Mouse (Mus musculus): ENCODE results near the gene Ralb.
A peak's percentile ranks its signal among the peaks of the same experiment; 100 is the strongest.

Ralb gene

DNA sequence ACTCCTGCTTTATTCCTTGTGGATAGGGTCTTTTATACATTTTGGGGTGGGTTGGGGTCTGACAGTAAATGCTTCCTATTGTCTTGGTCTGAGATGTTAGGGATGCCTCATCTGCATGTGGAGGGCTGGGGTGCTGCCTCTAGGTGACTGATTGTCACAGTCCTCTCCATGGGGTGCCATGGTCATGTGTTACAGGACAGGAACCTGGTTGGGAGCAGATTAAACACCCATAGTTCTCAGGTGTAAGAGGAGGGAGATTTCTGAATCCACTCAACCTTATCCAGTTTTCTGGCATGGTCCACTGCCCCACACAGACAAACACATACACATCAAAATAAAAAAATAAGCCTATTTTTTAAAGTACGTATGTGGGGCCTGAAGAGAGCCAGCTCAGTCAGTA is 12.1 kb downstream of the Ralb start:
- DNase-seq = no peak

DNA sequence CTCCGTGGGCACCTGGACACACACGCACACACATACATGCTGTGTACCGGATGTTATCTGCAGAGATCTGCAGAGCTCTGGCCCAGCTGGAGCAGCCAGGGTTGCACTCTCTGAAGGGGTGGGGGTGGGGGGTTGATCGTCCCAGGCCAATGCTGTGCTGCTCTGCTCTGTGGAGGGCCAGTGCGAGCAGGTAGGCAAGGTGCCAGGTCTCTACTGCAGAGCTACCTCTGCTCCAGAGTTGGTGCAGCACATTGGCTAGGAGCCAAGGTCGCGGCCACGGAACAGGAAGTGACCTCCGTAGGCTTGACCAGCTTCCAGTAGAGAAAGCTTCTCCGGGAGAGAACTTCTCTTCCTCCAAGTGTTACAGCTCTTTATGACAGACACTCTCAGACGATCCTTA is 12.5 kb downstream of the Ralb start:
- peak in 1 of 2 experiments; percentile 63 for DNase-seq

DNA sequence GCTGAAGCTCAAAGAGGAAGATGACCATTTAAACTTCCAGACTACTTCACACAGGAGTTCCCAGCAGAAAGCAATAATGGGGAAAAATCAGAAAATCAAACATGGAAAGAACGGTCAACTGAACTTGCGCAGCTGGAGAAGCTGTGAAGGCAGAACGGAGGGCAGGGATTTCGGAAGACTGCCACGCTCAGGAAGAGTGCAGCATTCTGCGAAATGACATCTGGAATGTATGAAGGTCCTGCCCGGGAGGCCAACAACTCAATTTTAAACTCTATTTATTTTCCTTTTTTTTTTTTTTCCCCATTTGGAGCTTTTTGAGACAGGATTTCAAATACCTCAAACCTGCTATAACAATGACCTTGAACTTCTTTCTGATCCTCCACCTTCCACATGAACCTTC is 13.8 kb downstream of the Ralb start:
- DNase-seq = no peak

DNA sequence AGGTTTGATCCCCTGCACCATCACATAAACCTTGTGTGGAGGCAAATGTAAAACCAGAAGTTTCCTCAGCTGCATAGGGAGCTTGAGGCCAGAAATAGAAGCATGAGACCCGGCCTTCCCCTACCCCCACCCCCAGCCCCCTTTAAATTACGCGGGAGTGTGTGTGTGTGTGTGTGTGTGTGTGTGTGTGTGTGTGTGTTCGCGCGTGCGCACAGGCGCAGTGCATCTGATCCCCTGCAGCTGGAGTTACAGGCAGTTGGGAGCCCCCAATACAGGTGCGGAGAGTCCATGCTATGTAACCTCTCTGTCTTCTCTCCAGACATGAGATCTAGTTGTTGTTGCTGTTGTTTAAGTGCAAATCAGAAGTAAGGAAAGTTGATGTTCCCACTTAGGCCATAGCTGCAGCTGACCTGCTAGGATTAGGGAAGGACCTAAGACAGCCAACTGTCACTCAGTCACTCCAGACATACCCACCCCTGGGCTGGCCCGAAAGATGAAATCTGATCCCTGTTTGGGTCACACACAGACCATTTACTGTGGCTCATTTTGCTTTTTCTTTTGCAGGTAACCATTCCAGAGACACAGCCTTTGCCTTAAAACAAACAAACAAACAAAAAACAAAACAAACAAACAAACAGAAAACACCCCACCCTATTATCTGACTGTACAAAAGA is 16.5 kb downstream of the Ralb start:
- no peak for DNase-seq

DNA sequence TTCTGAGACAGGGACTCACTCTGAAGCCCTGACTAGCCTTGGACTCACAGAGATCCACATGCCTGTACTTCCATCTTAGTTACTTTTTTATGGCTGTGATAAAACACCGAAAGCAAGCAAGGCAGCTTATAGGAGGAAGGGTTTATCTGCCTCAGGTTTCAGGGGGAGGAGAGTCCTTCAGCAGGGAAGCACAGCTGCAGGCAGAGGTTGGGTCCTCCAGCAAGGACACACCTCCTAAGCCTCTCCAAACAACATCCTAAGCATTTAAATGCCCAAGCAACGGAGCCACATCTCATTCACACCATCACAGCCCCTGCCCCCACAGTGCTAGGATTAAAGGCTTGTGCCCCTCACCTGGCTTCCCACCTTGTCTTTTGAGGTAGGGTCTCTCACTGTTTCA is 18.8 kb downstream of the Ralb start:
- no peak for DNase-seq

DNA sequence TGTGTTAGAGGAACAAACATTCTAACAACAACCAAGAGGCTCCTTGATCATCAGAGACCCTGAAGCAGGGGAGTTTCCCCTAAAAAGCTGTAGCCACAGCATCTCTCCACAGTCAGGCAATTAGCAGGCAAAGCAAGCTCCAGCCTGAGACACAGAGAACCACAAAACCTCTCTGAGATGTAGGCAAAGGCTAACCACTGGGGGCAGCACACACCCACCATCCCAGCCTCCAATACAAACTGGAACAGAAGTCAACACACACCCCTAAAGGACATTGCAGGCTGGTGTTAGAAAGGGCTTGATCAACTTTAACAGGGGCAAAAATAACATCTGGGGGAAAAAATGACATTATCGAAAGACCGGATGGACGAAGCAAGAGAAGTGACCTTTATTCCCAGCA is 20.1 kb downstream of the Ralb start:
- DNase-seq = peak; percentile 55 to 59

DNA sequence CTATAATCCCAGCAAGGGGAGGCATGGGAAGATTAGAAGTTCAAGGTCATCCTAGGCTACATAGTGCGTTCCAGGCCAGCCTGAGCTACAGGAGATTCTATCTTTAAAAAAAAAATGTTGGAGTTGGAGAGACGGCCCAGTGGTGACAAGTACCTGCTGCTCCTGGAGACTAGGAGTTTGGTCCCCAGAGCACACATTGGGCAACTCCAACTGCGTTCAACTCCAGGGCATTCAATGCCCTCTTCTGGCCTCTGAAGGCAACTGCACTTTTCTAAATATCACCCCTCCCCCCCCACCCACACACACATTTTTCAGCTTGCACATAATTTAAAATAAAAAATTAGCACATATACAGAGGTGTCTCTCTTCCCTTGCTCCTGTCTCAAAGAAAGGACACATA is 21.7 kb downstream of the Ralb start:
- no peak for DNase-seq

DNA sequence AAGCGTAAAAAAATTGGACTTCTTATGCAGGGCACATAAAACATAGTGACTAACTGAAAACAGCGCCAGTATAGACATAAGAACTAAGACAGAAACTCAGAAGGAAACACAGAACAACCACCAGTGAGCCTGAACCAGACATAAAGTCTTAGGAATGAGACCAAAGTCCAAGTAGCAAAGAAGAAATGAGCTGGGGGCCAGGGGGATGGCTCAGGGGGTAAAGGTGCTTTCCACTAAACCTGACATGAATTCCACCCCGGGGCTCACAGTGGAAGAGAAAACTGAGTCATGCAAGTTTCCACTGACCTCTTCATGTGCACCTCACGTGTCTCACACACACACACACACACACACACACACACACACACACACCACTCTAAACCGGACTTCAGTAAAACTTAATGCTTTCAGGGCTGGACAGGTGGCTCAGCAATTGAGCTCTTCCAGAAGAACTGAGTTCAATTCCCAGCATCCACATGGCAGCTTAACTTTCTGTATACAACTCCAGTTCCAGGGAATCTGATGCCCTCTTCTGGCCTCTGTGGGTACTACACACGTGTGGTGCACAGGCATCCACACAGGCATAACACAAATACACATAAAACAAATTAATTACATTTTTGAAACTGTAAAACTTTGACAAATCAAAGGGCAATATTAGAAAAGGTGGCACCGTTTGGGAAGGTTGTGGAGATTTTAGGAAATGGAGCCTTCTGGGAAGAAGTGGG is 23.2 kb downstream of the Ralb start:
- peak in 1 of 2 experiments; percentile 40 for DNase-seq

DNA sequence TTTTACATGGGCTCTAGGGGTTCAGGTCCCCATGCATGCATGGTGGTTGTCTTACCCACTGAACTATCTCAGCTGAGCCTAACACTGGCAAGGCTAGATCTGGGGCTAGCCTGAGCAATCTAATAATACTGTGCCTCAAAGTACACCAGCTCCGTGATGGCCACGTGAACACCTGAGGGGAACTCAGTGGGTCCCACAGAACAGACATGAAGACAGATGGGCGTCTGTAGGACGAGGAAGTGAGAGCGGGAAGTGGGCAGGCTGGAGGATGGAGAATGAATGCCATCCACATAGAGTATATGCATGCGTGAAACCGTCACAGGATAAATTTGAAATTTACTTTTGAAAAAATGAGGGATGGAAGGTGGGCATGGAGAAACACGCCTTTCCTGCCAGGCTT is 23.9 kb downstream of the Ralb start:
- DNase-seq = no peak

DNA sequence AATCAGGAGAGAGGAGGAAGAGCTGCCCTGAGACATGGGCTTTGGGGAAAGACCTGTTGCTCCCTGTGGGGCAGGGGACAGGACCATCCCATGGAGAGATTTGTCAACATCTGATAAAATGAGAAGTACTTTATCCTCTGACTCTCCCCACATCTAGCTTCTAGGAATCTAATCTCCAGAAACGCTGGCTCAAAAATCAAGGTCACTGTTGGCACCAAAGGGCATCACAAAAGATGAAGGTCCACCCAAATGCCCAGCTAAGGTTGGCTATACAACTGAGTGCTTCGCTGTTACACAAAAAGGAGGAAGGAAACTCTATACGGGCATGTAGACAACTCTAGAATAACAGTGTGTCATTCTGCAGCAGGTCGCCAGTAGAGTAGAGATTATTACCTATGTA is 25.0 kb downstream of the Ralb start:
- no peak for DNase-seq

DNA sequence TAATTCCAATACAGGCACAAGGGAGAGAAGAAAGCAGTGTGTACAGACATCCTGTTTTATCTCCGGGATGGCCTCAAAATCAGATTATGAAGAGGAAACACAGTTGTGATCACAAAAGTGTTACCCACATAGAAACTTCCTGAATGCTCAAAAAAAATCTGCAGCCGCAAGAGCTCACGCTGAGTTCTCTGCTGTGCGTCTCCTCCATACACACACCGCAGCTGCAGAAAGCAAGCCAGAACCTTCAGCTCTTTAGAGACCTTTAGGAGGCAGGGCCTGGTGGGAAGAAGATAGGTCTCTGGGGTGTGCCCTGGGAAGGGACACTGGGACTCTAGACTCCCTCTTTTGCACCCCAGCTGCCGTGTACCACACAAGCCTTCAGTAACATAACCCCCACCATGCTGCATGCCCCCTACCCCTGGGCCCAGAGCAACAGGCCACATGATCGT is 27.7 kb downstream of the Ralb start:
- no peak for DNase-seq

DNA sequence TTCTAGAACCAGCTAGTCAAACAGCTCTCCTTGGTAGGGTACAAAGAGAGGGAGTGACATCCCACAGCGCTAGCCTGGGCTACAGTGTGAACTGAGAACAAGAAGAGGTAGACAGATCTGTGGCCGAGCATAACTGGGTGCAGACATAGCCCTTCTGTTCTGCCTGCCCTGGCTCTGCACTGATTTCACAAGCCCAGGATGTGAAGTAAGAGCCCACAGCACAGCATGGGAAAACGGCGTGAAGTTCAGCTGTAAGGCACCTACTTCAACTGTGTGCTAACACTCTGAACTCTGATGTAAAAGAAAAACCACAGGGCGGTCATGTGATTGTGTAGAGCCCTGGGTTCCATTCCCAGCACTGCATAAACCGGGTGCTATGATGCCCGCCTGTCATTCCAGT is 29.9 kb downstream of the Ralb start:
- DNase-seq = no peak

DNA sequence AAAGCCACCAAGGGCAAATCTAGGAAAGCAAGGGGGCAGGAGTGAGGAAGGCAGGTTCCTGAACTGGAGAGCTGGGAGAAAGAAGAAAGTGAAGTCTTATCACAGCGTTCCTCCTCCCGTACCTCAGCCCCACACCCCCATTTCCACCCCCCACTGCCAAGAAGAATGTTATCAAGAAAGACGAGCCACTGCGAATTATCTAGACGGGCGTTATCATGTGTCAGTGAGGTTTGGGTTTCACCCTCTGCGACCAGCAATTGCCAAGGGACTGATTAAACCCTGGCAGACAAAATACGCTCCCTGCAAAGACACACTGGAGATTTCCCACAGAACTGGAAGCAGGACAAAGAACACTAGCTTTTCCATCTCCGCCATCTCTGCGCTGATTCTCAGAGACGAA is 31.9 kb downstream of the Ralb start:
- no peak for DNase-seq

DNA sequence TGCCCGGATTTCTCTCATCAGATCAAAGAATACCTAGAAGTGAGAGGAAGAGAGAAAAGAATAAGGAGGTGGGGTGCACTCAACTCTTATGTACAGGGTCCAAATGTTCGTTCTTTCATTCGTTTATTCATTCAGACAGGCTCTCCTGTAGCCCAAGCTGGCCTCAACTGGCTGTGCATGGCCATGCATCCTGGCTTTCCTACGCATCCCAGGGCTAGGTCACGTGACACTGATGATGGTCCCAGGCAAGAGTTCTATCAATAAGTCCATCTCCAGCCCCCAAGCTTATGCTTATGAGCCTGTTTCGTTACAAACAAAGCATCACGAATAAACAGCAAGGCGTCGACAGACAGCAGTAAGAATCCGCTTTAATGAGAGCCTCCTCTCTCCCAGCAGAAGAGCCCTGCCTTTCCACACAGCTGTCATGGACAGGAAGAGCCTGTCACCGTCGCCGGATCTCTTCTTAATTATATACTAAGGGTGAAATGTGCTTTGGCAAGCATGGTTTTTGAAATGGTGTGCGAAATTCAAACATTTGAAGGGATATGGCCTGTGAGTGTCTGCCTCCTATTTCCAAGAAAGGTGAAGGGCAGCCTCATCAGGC is 32.7 kb downstream of the Ralb start:
- DNase-seq = no peak

DNA sequence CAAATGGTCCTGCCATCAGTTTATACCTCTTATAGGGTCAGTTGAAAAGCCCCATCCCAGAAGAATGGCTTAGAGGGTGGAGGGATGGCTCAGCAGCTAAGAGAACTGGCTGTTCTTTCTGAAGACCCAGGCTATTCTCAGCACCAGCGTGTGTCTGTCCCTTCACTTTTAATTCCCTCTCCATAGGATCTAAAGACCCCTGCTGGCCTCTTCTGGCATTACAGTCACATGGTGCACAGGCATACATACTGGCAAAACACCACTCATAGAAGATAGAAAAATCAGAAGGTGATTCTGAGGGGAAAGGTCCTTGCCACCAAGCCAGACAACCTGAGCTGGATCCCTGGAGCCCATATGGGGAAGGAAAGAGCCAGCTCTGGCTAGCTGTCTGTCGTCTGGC is 41.2 kb downstream of the Ralb start:
- DNase-seq = peak; percentile 66 to 81

DNA sequence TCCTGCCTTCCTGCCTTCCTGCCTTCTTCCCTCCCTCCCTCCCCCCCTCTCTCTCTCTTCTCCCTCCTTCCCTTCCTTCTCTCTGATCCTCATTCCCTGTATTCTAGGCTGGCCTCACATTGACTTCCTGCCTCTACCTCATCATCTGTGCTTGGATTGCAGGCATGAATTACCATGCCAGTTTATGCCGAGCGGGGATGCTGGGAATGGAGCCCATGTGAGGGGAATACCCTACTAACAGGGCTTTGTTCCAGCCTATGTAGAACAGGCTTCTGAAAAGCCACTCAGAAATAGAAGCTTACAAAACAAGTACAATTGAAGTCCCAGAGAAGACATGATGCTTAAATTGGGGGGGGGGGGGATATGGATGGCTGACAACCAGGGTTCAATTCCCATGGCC is 44.5 kb downstream of the Ralb start:
- no peak for DNase-seq

DNA sequence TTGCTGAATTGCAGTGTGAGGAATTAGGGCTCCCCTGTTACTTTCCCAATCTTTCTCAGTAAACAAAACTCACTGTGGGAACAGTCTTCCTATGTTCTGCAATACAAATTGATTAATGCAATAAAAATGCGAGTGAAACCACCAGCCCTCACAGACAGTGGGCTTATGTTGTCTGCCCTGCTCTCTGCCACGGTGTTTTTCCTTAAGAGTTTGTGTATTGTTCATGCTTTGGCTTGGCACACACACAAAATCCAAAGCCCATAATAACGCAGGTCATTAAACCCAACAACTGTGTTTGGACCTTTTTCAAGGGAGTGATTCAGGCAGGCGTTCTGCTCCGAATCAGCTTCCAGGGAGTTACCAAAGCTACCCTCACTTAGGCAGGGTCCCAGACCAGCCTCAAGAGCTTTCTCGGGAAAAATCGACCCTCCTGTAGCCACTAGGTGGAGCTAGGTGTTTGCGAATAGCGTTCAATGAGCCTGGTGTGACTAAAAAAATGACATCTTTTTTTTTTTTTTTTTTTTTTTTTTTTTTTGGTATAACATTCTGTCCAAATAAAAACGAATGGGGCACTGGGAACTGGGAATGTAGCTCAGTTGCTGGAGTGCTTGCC is 46.5 kb downstream of the Ralb start:
- peak; percentile 79 to 83 for DNase-seq

DNA sequence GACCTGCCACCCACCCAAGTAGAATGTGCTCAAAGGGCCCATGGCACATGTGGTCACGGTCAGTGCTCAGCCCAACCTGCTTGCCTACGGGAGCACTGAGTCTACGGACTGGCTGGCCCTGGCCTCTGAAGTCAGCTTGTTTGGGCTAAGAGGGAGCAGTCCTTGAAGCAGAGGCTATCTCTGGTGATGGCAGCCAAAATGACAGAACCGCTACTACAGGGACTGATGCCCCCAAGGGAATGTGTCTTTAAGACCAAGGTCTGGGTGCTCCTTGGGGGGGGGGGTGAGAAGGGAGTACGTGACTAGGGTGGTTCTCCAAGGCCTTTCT is 47.1 kb downstream of the Ralb start:
- no peak for DNase-seq

DNA sequence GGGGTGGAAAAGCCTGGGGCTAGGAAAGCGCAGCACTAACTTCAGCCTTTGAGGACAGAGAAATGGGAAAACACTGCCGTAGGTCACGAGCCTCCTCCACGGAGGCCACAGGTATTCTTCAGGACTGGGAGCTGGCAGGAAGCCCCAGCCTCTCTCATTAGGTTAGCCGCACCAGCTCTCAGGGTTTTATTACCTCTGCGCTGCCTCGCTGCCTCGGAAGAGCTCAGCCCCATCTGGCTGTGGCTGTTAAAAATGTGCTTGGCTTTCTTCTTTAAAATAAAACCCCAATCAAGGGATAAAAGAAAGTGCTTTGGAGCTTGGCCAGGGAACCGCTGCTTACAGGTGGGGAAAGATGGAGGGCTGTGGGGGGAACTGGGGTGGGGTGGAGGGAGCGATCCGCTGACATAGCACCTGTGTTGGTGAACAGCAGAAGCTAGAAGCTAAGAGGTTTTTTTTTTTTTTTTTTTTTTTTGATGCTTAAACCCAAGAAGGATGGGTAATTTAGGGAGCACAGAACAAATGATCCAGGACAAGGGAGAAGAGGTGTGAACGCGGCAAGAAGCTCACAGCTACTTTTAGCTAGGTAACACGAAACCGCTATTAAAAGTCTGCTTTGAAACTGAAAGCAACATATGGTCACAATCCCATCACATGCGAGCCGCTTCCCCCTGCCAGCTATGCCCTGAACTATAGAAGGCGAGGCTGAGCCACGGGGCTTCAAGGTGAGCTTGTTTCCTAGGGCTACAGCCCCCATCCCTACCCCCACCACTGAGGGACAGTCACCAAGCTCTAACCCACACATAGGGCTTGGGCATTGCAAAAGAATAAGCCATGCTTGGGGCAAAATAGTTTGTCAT is 47.7 kb downstream of the Ralb start:
- no peak for DNase-seq

DNA sequence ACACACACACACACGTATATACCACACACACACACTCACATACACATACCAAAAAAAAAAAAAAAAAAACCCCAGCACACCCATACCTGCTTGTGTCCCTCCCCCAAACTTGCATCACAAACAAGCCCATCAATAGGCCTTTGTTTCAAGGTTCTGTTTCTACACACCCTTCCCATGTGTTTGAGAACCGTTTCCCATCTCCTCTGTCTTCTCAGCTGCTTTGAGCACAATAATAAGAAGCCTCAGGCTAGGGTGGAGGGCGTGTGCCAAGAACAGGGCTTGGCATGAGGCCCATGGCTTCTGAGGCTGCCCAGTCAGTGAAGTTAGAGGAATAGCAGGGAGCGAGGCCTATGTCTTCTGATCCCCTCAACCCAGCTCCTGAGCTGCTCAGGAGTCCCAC is 50.9 kb downstream of the Ralb start:
- DNase-seq = peak; percentile 70

DNA sequence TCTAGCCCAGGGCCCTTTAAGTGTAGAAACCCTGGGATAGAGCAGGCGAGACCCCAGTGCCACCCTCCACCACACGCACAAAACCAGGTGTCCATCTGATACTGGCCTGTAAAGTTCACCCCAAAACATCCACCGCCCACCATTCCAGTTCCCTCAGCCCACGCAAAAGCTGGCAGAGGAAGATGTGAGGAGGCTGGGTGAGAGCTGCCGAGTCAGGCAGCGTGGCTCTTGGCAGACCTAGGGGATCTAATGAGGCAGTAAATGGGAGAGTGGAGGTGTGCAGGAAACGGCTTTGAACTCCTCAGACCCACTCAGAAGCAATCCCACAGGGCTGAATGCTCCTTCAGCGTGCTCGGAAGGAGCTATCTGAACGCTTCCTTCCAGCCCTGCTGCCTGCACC is 53.2 kb downstream of the Ralb start:
- DNase-seq = no peak

DNA sequence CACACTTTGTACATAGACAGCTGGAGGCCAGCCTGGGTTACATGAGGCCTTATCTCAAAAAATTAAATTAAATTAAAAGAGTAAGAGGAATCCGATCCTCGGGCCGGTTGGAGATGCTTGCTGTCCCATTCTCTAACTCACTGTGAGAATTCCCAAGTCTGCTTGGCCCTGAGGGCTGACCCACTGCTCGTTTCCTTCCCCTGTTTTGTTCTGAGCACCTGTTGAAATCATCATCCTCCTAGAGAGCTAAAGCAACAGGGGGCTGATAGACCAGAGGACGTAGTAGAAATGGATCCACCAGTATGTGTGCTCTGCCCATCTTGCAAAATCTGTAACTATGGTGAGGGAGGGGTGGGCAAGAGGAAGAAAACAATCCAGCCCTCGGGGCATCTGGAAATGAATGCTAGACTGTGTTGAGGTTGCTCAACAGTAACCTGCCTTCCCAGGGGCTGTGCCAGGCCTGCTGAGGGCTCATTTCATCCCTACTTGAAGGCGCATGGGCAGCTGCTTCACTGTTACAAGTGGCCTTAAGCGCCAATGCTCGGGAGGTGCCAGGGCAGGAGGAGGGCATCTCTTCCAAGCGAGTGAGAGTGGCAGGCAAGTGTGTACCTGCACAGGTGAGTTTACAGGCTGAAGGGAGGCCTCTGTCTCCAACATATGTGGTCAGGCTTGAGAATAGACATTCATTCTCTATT is 53.8 kb downstream of the Ralb start:
- no peak for DNase-seq

All from cerebellum, postnatal 14 days (tissue).